Mouse (Mus musculus) urinary bladder, postnatal 25 days (tissue): ENCODE measurements around the gene Bcl6b.

Source experiments
- DNase-seq: peaks from one replicate; pipeline ENCODE4 v3.0.0; 2022; ENCODE audit warnings: low spot score

Bcl6b gene

DNA sequence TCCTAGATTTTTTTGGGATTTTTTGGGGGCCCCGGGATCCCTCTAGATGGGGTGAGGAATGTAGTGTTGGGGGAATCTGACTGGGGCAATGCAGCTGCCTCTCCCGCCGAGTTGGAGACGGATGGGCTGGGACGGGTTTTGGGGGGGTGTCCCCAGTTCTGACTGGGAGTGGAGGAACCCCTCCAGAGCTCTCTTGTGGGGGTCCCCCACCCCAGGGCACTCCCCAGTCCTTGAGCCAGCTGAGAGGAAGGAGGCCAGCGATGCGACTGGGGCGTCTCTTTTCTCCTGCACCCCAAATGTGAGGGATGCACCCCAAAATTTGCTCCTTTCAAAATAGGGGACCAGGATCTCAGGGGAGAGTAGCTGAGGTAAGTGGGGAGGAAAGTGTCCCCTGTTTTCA, 3.4 kb upstream of the Bcl6b start:
- no peak for DNase-seq

- DNase-seq = no peak
These were observed 2.9 kb upstream of the Bcl6b start for GRCm38 (mm10) chr11:70232546-70232945.

DNA sequence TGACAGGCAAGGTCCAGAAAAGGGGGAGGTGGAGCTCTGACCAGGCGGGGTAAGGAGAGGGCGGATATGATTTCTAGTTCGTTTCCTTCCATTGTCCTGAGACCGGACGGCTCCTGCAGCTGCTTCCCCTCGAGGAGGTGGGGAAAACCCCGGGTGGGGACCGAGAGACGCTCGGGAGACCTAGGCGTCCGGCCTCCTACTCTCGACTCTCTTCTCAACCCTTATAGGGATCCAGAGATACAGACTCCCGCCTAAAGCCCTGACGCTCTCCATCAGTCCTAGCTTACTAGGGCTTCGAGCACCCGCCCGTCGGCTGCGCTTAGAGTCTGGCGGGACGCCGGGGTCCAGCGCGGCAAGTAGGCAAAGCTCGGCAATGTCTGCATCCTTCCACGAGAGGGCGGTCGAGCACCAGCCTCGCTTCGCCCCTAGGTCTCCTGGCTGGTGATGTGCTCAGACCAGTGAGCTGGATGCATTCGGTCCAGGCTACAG, 685 bp upstream of the Bcl6b start:
- DNase-seq = peak; percentile 88

DNA sequence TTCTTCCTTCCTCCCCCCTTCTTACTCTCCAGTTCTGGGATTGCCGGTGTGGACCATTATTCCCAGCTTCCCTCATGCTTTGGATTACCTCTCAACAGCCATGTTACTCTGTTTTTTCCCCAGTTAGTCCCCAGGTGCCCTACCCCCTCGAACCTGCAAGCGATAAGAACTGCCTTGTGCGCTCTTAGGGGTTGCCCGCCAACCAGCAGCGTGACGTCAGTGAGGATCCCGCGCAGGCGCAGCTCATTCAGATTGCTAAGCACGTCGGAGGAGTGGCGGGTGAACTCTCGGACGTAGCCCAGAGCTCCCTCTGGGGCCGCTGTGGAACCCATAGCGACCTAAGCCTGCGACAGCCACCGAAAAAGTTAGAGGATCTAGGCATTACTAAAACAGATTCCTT, 770 bp downstream of the Bcl6b start:
- DNase-seq = peak; percentile 76

GRCm38 (mm10) chr11:70227661-70228245, 1.8 kb downstream of the Bcl6b start:
- no peak for DNase-seq

DNA sequence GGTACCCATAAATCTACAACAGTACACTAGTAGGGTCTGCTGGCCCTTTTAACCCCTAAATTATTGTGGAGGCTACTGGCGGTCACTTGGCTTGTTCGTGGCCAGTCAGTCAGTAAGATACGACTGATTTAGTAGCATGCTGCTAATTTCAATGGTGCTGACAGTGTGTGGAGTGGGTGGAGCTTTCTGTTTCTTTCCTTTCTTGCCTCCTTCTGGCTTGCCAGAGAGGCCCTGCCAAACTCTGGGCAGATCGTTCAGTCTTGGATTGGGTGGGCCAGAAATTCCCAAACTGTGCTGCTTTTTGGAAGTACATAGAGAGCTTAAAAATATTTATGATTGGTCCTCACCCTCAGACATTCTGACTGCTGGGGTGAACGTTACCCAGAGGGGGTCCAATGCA, 2.5 kb downstream of the Bcl6b start:
- DNase-seq = no peak

GRCm38 (mm10) chr11:70226602-70226890, 3.1 kb downstream of the Bcl6b start:
- no peak for DNase-seq

- DNase-seq = no peak
These were observed 3.6 kb downstream of the Bcl6b start for GRCm38 (mm10) chr11:70225798-70226601.

GRCm38 (mm10) chr11:70223724-70224123, 5.9 kb downstream of the Bcl6b start:
- no peak for DNase-seq

GRCm38 (mm10) chr11:70221603-70222500, 7.7 kb downstream of the Bcl6b start:
- DNase-seq = no peak

DNA sequence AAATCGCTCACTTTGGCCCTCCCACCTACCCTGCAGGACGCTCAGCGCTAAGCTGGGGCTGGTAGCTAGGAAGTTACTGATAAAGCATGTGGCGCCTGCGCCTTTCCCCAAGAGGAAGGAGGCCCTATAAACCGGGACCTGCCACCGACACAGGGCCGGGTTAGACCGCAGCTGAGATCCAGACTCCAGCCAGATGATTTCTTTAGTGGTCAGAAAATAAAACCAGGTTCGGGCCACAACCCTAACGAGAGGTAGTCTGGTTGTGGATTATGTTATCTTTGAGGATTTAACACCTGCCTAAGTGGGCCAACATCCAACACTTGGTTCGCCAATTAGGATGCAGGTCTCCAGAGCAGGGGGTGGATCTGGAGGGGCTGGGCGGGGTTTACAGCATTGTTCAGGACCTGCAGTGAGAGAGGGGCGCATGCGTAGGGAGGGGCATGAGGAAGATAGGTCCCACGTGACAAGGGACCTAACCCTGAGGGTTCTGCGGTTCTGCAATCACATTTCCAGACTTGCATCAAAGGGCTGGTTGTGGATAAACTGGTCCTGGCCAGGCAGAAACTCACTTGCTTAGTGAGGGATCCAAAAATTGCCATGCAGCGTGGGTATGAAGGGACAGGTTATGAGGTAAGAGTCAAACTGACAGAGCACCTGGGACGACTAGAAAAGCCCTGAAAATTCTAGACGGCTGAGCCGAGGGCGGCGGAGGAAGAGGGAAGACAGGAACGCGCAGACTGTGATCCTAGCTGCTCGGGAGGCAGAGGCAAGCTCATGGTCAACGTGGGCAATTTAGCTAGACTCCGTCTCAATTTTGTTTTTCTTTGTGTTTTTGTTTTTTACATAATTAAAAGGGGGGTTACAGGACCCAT, 8.6 kb downstream of the Bcl6b start, which contains the start of gene Slc16a13:
Slc16a13 (minus strand) TSS at position 334 of the 872 bp plus-strand sequence.
- peak; percentile 85 for DNase-seq

DNA sequence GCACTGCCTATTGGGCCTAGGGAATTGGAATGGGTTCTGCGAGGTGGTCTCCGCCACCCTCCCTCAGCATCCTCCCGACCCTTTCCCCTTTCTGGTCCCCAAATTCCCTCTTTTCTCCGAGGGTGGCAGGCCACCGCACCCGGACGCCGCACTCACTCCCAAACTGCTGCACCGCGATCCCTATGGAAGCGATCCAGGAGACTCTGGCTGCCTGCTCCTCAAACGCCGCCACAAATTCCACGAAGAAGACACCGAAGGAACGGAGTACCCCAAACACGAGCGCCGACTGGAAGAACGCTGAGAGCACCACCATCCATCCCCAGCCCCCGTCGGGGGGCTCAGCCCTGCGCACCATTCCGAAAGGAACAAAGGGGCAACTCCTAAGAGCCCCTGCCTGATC, 9.3 kb downstream of the Bcl6b start:
- DNase-seq = no peak

GRCm38 (mm10) chr11:70219873-70220272, 9.7 kb downstream of the Bcl6b start:
- no peak for DNase-seq

GRCm38 (mm10) chr11:70218741-70219470, 10.7 kb downstream of the Bcl6b start:
- no peak for DNase-seq

- no peak for DNase-seq
These were observed 11.6 kb downstream of the Bcl6b start for GRCm38 (mm10) chr11:70218039-70218438.

- no peak for DNase-seq
These were observed 13.5 kb downstream of the Bcl6b start for GRCm38 (mm10) chr11:70216103-70216502.

DNA sequence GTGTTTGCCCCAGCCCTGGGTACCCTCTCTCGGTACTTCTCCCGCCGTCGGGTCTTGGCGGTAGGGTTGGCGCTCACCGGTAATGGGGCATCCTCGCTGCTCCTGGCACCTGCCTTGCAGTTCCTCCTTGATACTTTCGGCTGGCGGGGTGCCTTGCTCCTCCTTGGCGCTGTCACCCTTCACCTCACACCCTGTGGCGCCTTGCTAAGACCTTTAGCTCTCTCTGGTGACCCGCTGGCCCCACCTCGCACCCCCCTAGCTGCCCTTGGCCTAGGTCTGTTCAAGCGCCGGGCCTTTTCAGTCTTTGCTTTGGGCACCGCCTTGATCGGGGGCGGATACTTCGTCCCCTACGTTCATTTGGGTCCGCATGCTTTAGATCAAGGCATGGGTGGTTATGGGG, 14.3 kb downstream of the Bcl6b start:
- DNase-seq = no peak

GRCm38 (mm10) chr11:70214856-70215209, 14.8 kb downstream of the Bcl6b start:
- DNase-seq = no peak

DNA sequence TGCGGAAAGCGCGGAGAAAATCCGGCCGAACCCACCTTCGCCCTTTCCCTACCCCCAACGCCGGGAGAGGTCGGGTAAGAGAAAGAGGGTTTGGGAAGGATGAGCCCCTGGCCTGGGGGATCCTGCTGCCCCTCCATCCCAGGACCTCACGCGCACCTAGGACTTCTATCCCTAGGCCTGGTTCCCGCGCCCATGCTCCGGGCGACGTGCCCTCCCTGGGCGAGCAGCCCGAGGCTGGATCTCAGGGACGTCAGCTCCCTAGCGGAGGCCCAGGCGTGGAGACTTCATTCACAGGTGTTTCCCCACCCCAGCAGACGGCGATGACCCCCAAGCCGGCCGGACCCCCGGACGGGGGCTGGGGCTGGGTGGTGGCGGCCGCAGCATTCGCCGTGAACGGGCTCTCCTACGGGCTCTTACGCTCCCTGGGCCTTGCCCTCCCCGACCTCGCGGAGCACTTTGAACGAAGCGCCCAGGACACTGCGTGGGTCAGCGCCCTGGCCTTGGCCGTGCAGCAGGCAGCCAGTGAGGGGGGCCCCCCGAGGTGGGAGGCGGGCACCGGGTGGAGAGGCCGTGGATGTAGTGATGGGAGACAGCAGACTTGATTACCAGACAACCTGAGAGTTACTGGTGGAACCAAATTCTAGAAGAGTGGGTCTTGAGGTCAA, 15.3 kb downstream of the Bcl6b start:
- no peak for DNase-seq

- no peak for DNase-seq
These were observed 15.9 kb downstream of the Bcl6b start for GRCm38 (mm10) chr11:70213736-70214135.

- DNase-seq = no peak
These were observed 16.7 kb downstream of the Bcl6b start for GRCm38 (mm10) chr11:70212896-70213295.
